Mouse (Mus musculus) neutrophil, adult 5-6 weeks (primary cell): ENCODE measurements around the gene Prr15l. TPM values are rescaled to one million over a fixed set of nuclear protein-coding genes. Genes with fewer than 3 reads are reported as not detected.

Experiments used
- ATAC-seq: fragments of 151-379, 151-347 bp; 2 replicates; pipeline ENCODE4 v1.8.0; 2017; ENCODE audit warnings: mild to moderate bottlenecking, moderate TSS enrichment; ENCODE audit not compliant: insufficient number of reproducible peaks, poor library complexity, low FRiP score, severe bottlenecking; ENCODE audit errors: extremely low read depth
- total RNA-seq: library from RNA; stranded (forward); fragments of 200-1000 nt; gene quantifications from 2 replicates; pipeline ENCODE4 v1.2.3, GENCODE M21; 2017

Gene Prr15l
- total RNA-seq, 1 experiment from 2014 or later = 0.23 TPM

DNA sequence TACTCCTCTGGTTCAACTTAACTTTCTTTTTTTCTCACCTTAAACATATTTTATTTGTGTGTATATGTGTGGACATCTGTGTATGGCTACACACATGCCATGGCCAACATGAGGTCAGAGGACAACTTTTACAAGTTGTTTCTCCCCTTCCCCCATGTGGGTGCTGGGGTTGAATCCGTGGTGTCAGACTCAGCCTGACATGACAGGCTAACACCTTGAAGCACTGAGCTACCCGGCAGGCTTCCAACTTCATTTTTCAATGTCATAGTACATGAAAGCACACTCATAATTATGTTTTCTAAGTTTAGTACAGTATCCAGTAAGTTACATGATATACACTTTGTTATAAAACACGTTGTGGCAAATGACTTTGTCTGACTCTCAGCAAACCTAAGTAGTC, 42.4 kb downstream of the Prr15l start:
- no peak for ATAC-seq

DNA sequence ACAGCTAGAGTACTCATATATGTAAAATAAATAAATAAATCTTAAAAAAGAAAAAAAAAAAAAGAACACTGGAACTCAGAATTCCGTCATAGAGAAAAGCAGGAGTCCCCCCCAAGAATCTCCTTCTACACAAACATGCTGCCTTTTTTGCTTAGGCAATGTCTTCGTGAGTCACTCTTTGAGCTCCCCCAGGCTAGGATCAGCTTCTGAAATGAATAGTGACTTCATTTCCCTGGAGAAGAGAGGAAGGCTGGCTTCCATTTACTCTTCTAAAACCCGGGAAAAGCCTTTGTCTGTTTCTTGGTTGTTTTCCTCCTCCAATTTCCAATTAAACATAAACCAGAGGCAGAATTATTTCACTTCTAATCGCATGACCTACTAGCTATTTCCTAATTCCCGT, 45.0 kb downstream of the Prr15l start:
- ATAC-seq = no peak

DNA sequence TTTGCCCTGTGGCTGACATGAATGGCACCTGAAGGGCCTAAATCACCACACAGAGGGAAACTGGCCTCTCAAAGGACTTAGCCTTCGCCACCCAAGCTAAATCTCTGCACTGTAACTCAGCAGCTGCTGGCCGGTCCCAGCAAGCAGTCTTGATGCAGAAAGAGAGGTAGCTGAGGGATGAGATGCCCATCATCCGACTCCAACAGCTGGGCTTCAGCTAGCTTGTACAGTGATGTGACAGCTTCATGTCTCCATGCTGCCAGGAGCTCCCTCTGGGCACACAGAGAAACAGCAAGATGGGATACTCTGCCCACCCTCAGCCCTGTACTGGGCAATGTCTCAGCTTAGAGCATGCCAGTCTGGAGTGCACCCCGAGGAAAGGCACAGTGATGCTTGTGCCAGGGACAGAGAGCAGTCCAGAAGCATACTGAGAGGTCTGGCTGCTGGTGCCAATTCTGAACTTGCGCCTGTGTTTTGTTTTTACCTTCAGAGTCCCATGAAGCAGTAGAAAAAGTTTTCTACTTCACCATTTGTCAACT, 45.6 kb downstream of the Prr15l start:
- no peak for ATAC-seq

DNA sequence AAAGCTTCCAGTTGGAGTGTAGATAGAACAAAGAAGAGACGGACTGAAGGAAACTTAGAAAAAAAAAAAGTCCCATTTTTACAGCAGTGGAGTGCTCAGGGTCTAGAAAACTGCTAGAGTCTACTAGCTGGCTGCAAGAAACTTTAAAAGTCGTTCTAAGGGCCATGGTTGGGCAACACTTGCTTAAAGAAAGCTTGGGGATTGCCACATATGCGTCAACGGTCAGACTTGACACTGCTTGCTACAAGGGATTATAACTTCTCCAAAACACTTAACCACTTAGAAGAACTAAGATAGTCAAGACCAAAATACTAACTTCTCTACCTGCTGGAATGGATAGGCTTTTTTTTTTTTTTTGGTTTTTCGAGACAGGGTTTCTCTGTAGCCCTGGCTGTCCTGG, 46.9 kb downstream of the Prr15l start:
- peak; percentile 15; the same call in 1 of the 2 replicates for ATAC-seq

DNA sequence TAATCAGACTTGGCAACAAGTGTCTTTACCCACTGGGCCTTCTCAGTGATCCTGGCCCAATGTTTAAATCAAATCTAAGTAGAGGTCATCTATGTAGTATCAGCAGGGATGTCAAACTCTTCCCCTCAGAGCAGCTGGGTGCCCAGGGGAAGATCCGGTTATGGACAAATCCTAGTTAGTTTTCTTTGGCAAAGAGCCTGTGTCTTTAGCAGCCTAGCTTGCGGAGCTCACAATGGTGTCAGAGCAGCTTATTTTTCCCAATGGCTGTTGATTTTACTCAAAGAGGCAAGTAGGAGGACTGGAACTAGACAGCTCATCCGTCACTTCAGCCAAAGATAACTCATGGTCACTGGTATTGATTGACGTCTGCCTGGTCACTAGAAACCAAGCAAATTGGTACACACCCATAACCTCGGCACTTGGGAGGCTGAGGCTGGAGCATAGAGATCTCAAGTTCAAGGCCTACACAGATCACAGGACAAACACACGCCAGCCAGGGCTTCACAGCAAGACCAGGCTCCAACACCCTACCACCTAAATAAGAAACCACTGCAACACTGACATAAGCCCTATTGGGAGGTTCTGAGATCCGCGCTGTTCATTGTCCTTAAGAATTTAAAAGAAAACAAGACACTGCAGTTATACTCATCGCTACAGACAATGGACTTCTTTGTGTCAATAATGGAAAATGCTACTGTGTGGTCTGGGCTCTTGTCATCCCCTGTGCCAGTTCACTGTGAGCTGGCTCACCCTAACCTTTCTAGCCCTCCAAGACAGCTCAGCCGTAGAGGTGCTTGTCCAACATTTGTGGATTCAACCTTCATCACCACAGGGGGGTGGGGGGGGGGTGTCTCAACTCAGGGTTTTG, 47.8 kb downstream of the Prr15l start:
- no peak for ATAC-seq

DNA sequence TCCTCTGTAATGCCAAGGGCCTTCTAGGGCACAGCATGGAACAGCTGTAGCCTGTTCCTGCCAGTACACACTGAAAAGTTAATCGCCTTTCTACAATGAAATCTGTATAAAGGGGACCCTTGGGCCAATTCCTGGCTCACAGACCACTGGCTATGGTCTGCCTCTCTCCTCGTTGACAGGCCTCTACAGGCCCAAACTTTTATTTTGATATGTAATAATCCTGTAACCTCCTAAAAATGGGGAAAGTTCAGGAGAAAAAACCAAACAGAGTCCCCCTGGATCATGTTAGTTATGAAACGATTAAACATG, 48.4 kb downstream of the Prr15l start:
- ATAC-seq = no peak

DNA sequence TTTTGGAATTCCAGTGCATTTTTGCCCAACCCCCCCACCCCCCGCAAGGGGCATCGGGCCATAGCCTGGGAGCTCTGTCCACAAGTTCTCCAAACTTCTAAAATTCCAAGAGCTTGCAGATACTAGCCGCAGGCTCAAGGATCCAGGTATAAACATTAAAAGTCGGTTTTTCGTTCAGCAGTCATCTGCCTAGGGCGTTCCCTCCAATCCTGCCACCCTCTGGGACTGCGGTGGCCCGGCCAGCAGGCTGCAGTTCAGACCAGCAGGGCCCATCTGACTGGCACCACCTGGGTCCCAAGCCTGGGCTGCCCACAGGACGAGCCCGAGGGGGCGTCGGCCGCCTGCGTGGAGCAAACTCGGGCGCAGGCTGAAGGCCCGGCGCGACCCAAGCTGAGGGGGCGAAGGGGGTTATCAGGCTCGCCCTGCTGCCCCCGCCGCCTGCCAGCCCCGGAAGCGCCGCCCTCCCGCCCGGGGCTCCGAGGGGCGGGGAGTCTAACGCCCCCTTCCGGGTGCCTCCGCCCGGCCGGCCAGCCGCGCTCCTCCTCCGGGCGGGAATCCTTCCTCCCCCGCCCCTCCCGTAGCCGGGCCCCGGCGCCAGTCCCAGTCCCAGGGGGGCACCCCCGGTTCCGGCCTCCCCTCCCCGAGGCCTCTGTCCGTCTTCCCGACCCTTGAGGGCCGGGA, 49.1 kb downstream of the Prr15l start:
- peak; percentile 4; the same call in 1 of the 2 replicates for ATAC-seq

DNA sequence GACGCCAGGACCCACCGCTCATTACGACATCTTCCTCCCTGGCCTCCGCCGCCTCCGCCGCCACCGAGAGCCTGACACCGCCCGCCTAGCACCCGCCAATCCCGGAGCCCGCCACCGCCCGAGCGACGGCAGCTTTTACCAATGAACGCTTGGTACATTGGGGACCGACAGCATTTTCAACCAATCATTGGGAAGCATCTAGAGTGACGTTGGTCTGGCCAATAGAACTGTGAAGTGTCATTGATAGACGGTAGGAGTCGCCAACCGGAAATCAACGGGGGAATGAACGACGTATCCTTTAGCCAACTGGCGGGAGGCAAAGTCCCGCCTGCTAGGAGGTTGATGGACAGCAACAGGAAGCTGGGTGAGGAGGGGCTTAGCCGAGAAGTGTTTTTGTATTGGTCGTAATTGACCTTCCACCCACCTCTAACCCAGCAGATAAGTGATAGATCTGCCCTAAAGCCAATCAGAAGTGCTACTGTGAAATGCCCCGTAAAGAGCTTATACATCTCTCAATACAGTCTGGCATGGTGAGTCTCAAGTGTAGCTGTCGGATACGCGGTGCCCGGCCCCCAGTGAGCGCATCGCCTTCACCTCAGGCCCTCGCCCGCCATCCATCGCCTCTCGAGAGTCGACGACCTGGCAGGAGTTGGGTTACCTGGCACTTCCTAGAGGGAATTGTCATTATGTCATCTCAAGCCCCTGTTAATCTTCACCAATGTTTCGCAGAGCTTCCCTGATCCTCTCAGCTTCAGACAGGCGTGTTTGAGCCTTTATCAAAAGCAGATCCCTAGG, 49.9 kb downstream of the Prr15l start:
- ATAC-seq = peak; percentile 87

DNA sequence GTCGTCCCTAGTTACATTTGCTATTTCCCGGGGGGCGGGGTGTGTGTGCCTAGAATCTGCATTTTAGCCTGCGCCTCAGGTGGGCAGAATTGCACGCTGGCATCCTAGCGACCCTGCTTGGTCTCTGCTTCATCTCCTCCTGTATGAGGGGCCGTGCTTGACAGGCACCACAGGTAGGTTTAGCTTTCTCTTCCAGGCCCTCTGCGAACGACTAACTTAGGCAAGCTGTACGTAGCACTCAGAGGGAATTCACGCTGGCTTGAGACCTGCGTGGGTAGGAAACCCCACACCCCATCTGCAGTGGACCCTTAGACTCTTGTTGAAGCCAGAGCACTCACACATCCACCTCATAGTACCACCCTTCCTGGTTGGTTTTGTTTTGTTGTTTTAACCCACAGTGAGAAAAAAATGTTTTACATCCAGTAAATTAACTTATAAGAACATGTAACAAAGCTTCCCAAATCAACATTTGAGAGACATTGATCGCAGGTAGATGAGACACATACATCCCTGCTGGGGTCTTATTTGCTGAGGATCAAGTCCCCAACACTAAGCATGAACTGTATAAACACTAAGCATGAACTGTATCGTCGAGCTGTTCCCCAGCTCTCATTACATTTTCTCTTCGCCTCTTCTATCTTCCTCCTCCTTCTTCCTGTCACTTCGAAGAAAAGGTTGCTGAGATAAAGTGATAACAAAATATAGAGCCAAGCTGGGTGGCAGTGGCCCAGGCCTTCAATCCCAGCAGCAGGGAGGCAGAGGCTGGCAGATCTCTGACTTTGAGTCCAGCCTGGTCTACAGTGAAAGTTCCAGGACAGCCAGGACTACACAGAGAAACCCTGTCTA, 50.7 kb downstream of the Prr15l start:
- no peak for ATAC-seq

DNA sequence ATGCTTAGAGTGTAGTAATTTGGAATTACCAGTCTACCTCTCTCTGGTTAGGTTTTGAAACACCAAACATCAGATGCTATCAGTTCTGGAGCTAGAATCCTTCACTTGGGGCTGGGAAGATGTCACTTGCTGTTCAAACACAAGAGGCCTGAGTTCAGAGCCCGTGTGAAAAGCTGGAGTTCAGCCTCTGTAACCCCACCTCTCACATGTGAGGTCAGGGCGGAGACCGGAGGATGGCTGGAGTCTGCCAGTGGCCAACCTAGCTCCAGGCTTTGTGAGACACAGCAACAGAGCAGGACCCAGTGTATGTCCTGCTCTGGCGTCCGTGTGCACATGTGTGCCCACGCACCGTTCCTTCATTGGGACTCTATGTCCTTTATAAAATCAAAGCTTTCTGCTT, 51.4 kb downstream of the Prr15l start:
- no peak for ATAC-seq

DNA sequence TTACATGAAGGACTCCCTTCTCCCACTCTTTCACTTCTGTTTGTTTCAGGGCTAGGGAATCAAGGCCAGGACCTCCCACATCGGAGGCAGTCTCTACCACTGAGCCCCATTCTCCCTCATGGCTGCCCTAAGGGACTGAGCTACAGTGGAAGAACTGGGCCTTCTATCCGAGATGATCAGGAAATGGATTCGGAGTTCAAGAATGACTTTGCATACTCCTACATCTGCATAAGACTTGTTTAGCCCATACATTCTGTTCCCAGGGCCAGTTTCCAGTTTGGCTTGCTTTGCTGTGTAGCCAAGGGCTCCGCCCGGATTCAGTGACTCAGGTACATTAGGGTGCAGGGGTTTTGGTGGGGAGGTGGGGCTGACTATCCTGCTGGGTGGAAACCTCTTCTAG, 52.1 kb downstream of the Prr15l start:
- ATAC-seq = no peak

DNA sequence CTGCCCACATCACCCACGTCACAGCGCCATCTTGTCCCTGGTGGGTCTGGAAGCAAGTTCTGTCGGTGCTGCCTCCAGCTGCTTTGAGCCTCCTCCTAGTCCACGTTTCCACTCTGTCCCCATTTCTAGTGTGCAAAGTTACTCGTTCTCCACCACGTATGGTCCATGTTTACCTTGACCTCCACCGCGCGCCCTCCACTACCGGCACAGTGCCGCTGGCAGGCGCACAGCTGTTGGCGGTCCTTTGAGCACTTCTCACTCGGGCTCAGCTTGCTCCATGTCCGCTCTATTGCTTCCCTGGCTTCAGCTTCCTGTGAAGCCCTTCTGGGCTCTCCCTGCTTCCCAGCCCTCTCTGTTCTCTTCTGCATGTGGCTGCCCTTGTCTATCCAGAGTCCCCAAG, 53.6 kb downstream of the Prr15l start:
- no peak for ATAC-seq

DNA sequence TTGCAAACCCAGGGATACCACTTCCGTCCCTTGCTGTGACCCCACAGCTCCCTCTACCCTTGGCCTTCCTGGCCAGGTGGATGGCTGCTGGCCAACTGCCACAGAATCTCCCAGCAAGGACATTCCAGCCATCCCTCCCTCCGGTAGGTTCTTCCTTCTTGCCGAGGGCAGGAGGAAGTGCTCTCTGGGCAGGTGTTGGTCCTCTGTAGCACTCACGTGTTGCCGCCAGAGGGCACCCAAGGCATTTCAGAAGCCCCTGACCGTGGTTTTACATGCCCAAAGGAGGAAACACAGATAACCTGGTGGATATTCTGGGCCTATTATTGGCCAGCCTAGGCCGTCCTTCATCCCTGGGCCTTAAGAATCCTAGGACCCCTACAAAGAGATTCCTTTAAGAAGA, 54.5 kb downstream of the Prr15l start:
- ATAC-seq = peak; percentile 50

DNA sequence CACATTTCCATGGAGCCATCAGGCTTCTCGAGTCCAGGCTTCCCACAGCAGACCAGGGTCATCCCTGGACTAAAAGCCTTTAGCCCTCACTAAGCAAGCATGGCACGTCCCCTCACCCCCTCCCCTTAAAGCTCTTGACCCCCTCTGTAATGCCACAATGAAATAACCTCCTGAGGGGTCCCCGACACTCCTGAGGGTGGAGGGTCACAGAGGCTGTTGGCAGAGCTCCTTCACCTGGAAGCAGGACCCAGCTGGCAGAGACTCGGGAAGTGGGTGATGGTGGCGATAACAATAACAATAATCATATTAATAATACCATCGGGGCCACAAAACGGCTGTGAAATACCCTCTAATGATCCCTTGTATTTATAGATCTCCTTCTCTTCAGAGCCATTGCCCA, 55.0 kb downstream of the Prr15l start, which contains the start of gene Sp2:
TSS of gene Sp2 (minus strand) at position 101 of the 400 bp plus-strand sequence.
- no peak for ATAC-seq

DNA sequence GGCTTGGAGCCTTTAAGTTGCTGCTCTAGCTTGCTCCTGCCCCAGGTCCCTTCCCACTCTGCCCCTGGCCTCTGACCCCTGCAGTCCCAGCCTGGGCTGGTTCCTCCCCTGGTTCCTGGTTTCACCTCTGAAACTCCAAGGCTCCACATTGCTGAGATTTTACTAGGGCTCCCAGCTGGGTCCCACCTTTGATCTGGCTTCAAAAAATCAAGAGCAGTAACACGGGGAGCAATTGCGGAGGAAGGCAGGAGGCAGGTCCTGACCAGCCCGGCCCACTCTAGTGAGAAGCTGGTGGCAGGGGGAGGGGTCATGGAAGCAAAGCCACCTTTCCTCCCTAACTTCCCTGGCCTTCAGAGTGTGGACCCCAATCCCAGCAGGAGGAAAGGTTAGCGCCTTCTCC, 57.0 kb downstream of the Prr15l start:
- no peak for ATAC-seq

DNA sequence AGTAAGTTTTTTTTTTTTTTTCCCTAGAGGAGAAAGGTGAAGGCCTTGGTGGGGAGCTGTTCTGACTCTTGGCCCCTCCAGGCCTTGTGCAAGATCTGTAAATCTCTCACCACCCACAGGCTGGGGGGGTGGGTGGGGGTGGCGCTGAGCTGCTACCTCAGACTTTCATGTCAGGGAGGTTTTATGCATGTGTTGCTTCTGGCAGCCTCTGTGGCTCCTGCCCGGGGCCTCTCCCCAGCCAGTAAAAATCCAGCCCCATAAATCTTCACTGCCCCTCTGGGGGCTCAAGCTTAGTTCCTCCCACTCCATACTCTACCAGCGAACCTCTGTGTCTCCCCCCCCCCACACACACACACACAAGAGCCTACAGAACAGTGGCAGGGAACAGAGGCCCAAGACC, 58.6 kb downstream of the Prr15l start:
- no peak for ATAC-seq
